Mouse (Mus musculus) telencephalon, adult 2 months (tissue): ENCODE data around the gene Fbxw21.

Experiments used
- DNase-seq: peaks from one replicate; pipeline ENCODE4 v3.0.0-alpha.2; 2011; ENCODE audit warnings: low read depth, low spot score

Fbxw21 gene

GRCm38 (mm10) chr9:109090446-109090845 is 71.4 kb downstream of the Fbxw21 start:
- peak; percentile 11 for DNase-seq
